Mouse (Mus musculus): ENCODE measurements around the gene Cers6. TPM values are rescaled to one million over a fixed set of nuclear protein-coding genes. Genes with fewer than 3 reads are reported as not detected.

The Cers6 gene
- polyA plus RNA-seq, 1 experiment from 2014 or later: 36.7 TPM

Other genes with a start within 250 kb of the Cers6 start
- not detected in 2 replicates for gene 4932414N04Rik, start 205.0 kb upstream of the Cers6 start, polyA plus RNA-seq (2015; fragmentation: Nextera tagmentation; extraction: Ambion mirVana)